Mouse (Mus musculus) naive thymus-derived CD4-positive, alpha-beta T cell, adult 2 months (primary cell): ENCODE data around the gene Tctn1.

Source experiments
- DNase-seq: peaks from one replicate; pipeline ENCODE4 v3.0.0-alpha.2; 2011; ENCODE audit warnings: low read depth

Tctn1 gene

DNA sequence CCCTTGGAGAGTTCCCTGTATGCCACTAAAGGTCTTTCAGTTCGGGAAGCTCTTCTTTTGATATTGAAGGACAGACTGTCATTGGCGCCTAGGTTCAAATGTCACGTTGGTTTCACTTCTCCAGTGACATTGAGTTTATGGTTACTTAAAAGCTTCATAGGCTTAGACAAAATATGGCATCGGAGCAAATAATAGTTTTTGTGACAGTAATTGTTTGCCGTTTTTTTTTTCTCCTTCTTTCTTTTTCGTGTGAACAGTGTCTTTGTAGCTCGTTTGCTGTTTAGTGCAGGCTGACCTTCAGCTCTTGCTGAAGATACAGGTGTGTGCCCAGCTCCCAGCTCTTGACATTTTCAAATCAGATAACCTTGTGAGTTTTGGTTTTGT lies 21.5 kb upstream of the Tctn1 start:
- DNase-seq = peak; percentile 62

GRCm38 (mm10) chr5:122285029-122285766 lies 20.9 kb upstream of the Tctn1 start:
- peak; percentile 43 for DNase-seq

DNA sequence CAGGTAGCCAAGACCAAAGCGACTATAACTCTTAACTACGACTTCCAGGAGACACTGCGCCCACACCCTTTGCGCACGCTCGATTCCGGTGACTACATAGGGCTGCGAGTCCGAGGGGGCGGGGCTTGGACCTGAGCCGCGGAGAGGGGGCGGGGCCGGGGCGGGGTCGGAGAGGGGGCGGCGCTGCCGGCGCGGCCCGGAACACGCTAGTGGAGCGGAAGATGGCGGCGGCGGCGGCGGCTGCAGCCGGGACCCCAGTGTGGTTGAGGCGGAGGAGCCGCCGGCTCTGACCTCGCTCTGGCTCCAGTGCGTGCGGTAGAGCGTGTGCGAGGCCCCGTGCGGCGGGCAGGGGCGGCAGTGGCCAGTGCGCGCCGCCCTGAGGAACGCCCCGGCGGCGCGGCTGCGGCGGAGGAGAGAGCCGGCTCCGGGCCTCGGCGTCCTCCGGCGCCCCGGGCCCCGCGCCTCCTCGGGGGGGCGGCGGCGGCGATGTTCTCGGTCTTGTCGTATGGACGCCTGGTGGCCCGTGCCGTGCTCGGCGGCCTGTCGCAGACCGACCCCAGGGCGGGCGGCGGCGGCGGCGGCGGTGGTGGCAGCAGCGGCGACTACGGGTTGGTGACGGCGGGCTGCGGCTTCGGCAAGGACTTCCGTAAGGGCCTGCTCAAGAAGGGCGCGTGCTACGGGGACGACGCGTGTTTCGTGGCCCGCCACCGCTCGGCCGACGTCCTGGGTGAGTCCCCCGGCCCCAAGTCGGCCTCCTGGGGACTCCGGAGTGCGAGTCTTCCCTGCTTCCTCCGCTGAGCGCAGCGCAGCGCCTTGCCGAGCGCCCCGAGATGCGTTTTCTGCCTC lies 20.1 kb upstream of the Tctn1 start, which contains the start of gene Pptc7:
Gene Pptc7, plus strand, starts transcription at position 183 of the 846 bp plus-strand sequence.
- DNase-seq = peak; percentile 95

GRCm38 (mm10) chr5:122283828-122284182 lies 19.5 kb upstream of the Tctn1 start:
- DNase-seq = no peak

DNA sequence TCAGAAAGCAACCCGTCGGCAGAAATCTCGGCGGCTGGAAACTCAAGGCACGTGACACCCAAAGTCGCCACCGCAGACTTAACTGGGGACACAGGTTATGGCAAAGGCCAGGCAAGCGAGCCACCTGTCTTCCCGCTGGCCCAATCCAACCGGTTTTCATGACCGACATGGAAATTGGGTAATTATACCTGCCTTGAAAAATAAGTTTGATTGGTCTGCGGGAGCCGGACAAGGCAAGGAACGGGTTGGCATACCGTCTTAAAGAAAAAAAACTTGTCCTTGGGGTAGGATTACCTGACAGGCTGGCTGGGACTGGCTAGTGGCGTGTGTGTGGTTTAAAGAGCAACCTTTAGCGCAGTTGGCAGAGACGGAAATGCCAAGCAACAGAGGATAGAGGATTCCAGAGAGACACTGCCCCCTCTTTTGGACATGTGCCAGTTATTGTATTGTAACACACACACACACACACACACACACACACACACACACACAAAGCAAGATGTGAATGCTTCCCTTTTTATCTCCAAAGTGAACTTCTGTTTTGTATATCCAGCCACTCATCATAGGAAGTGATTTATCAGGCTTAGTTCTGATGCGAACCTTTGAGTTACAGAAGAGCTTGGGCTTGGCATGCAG lies 16.7 kb upstream of the Tctn1 start:
- DNase-seq = peak; percentile 44

DNA sequence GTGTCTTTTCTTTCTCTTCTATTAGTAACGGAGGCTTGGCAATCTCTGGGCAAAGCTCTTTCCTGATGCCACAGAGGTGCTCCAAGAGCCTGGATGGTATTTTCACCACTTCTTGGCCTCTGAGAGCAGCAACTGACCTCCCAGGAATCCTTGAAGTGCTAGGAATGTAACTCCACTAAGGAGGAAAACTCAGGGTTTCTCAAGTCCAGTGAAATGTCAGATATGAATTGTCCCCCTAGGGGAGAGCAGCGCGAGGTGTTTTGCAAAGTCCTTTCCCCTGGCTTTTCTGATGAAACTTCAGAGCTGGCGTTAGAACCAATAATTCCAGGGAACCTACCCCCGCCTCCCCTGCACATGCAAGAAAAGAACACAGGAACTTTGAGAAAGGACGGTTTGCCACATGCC lies 16.2 kb upstream of the Tctn1 start:
- no peak for DNase-seq

DNA sequence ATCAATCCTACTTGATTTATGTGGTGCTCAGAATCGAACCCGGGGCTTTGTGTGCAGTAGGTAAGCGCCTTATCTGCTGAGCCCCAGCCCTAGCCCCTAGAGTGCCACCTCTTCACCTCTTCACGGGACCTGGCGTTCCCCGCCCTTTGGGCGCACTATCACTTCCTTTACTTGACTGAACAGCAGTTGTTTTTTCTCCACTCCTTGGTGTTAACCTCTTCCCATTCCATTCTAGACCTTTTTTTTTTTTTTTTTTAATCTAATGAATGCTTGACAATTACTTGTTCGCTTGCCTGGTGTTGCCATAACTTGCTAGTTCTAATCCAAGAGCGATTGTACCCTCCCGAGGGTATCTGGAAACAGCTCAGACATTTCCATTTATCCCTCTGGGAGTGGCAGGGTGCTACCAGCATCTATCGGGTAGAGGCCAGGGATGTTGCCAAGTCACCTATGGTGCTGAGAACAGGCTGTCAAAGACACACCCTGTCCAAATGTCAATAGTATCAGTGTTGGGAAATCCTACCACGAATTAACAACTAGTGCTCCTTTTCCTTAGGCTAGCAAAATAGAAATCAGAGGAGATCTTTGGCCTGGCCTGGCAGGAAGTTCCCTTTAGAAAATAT lies 15.7 kb upstream of the Tctn1 start:
- no peak for DNase-seq

DNA sequence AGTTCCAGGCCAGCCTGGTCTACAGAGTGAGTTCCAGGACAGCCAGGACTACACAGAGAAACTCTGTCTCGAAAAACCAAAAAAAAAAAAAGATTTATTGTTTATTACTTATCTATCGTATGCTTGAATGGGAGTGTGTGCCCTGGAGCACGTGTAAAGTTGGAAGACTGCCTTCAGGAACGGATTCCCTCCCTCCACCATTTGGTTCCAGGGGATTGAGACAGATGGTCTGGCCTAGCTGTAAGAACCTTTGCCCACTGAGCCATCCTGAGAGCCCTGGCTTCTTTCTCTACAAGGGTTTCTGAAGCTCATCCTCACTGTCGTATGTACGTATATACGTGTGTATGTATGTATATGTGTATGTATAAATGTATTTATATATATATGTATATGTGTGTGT lies 14.7 kb upstream of the Tctn1 start:
- DNase-seq = no peak

GRCm38 (mm10) chr5:122274785-122275184 lies 10.5 kb upstream of the Tctn1 start:
- peak; percentile 79 for DNase-seq

DNA sequence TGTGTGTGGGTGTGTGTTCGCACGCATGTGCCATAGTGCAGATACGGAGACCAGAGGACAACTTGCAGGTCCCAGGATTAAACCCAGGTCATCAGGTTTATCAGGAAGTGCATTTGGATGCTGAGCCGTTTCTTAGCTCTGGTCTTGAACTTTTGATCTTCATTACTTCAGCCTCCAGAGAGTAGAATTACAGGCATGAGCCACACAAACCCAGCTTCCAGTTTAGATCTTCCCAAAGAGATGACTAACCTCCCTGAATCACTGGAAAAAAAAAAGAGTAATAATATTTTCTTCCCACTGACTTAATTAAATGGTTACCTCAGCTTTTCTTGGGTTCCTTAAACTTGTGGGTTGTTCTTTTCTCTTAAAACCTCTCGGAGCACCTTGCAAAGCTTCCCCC lies 8.6 kb upstream of the Tctn1 start:
- DNase-seq = no peak

DNA sequence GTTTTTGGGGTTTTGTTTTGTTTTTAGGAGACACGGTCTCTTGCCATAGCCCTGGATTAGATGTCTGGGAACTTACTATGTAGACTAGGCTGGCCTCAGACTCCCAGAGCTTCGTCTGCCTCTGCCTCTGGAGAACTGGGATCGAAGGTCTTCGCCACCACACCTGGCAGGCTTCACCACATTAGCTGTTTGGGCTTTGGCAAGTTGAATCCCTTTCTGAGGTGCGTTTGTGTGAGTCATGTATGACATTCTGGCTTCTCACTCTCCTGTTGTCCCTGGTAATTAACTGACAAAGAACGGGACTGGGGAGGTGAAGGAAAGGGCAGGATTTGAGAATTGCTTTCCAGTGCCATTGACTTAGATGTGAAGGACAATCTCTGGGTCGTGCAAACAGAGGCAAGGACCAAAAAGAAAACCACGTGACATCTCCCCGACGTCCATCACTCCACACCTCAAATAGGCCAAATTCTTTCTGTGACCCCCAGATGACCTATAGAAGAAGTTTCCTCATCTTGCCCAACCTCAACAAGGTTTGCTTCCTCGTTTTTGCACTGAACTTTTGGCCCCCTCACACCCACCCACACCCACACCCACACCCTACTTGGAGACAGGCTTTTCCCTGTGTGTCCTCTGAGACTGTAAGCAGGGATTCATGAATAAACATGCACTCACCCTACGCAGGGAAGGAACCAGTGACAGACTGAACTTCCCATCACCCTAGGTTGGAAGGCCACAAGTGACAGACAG lies 4.8 kb upstream of the Tctn1 start:
- DNase-seq = no peak

- DNase-seq = peak; percentile 90
Measured at GRCm38 (mm10) chr5:122267899-122268298, 3.6 kb upstream of the Tctn1 start.

- DNase-seq = no peak
Measured at GRCm38 (mm10) chr5:122267136-122267535, 2.9 kb upstream of the Tctn1 start.

DNA sequence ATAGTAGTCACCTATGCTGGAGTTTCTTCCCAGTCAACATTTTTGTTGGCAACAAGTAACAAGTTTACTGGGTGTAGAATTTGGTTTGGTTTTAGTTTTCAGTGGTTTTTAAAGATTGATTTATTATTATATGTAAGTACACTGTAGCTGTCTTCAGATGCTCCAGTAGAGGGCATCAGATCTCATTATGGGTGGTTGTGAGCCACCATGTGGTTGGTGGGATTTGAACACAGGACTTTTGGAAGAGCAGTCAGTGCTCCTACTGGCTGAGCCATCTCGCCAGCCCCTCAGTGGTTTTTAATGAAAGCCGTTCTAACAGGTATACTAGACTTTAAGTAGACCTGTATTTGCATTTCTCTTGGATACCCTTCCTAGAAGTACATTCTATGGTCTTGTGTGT lies 1.7 kb upstream of the Tctn1 start:
- no peak for DNase-seq

DNA sequence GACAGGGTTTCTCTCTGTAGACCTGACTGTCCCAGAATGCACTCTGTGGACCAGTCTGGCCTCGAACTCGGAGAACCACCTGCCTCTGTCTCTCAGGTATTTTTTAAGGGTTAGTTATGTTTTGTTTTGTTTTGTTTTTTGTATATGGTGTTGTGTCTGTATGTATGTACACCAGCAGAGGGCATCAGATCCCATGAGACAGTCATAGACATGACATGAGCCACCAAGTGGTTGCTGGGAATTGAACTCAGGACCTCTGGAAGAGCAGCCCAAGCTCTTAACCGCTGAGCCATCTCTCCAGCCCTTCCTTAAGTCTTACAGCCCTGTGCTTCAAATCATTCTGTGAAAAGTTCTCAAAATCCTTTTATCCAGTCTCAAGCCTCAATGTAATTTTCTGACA lies 927 bp upstream of the Tctn1 start:
- peak; percentile 58 for DNase-seq

GRCm38 (mm10) chr5:122262104-122262503 lies 2.2 kb downstream of the Tctn1 start:
- peak; percentile 75 for DNase-seq

DNA sequence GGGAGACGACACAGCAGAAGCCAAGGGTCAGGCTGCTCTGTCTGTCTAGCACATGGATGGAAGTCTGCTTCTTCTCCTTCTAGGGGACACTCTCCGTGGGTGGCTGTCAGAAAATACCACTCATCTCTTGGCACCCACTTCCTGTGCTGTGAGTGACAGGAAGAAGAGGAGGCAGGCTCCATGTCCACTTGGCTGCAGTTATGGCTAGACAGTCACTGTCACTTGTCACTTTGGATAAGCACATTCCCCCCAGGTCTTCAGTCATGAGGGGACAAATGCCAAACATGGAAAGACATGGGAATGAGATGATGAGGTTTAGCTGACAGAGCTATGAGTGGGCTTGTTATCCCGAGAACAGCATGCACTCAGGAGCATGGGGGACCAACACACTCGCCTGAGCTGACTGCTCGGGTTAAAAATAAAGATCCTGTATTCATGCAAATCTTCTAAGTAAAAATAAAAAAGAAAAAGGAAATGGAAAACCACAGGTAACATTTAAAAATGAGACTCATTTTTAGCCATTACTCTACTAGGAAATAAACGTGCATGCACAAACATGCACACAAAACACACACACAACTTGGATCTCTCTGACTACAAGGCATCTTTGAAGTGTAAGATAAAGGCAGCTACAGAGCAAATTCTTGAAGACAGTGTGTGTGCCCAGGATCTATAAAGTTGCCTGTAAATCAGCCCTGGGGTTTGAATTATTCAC lies 6.1 kb downstream of the Tctn1 start:
- DNase-seq = peak; percentile 54

GRCm38 (mm10) chr5:122251895-122252606 lies 12.2 kb downstream of the Tctn1 start:
- no peak for DNase-seq

DNA sequence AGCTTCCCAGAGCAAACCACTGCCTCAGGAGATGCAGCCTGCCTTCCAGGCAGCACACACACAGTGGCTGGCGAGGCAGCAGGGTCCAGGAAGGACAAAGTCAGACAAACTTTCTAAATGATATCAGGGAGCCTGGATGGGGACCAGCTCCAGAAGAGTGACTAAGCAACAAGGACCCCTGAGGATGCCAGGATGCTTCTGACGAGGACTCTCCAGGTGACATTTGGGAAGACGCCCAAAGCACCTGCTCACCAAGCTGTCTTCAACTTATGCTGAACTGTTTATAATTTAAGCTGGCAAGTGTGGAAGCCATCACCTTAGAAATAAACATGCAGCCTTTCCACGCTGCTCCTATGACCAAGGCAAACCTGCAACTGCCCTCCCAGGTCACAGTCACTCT lies 15.0 kb downstream of the Tctn1 start:
- no peak for DNase-seq

- no peak for DNase-seq
Measured at GRCm38 (mm10) chr5:122247934-122248333, 16.3 kb downstream of the Tctn1 start.
